Mouse (Mus musculus) MEL (cell line): ENCODE measurements around the gene Fndc3a.
A peak's percentile ranks its signal among the peaks of the same experiment; 100 is the strongest.

Experiments used
- CTCF ChIP-seq, 3 experiments: IDR thresholded peaks in 2 of 3; conservative IDR thresholded peaks in 1 of 3; 2 replicates each; pipeline ENCODE4 v1.5.1; 2011 to 2012; ENCODE audit warnings: low read length in 3 of 3, low read depth in 2 of 3, mild to moderate bottlenecking in 2 of 3, improper control_type of control experiment in 1 of 3, inconsistent platforms in 1 of 3, mixed read lengths in 1 of 3, moderate library complexity in 1 of 3; ENCODE audit not compliant: control insufficient read depth in 1 of 3, insufficient read depth in 1 of 3, poor library complexity in 1 of 3, severe bottlenecking in 1 of 3
- EP300 ChIP-seq, 2 experiments: IDR thresholded peaks; 2 replicates each; pipeline ENCODE4 v1.6.1; 2011; ENCODE audit warnings: improper control_type of control experiment in 2 of 2, low read length in 2 of 2, low read depth in 1 of 2, mild to moderate bottlenecking in 1 of 2
- HCFC1 ChIP-seq: IDR thresholded peaks from 2 replicates; pipeline ENCODE4 v1.6.1; 2012; ENCODE audit warnings: low read depth, mild to moderate bottlenecking, inconsistent platforms, low read length, improper control_type of control experiment, moderate library complexity
- KAT2A ChIP-seq: conservative IDR thresholded peaks from 2 replicates; pipeline ENCODE4 v1.6.1; 2012; ENCODE audit warnings: low read depth, low read length, improper control_type of control experiment, inconsistent platforms
- MAX ChIP-seq: IDR thresholded peaks from 2 replicates; pipeline ENCODE4 v1.6.1; 2011; ENCODE audit warnings: low read length, improper control_type of control experiment
- MYB ChIP-seq: IDR thresholded peaks from 2 replicates; pipeline ENCODE4 v1.6.1; 2011; ENCODE audit warnings: mild to moderate bottlenecking, low read depth, low read length, improper control_type of control experiment
- POLR2AphosphoS2 ChIP-seq: IDR thresholded peaks from 2 replicates; pipeline ENCODE4 v1.6.1; 2011; ENCODE audit warnings: low read length, improper control_type of control experiment
- RAD21 ChIP-seq: IDR thresholded peaks from 2 replicates; pipeline ENCODE4 v1.6.1; 2011; ENCODE audit warnings: mild to moderate bottlenecking, low read depth, low read length, improper control_type of control experiment
- SIN3A ChIP-seq: IDR thresholded peaks from 2 replicates; pipeline ENCODE4 v1.6.1; 2012; ENCODE audit warnings: low read length, improper control_type of control experiment, inconsistent platforms
- TCF12 ChIP-seq: IDR thresholded peaks from 2 replicates; pipeline ENCODE4 v1.6.1; 2014; ENCODE audit warnings: low read depth, mild to moderate bottlenecking, inconsistent platforms, low read length, improper control_type of control experiment, moderate library complexity
- USF1 ChIP-seq: IDR thresholded peaks from 2 replicates; pipeline ENCODE4 v1.6.1; 2014; ENCODE audit warnings: low read depth, mild to moderate bottlenecking, inconsistent platforms, low read length, improper control_type of control experiment, moderate library complexity
- ZKSCAN1 ChIP-seq: IDR thresholded peaks from 2 replicates; pipeline ENCODE4 v1.6.1; 2012; ENCODE audit warnings: low read depth, mild to moderate bottlenecking, inconsistent platforms, low read length, improper control_type of control experiment, moderate library complexity
- ZMIZ1 ChIP-seq: IDR thresholded peaks from 2 replicates; pipeline ENCODE4 v1.6.1; 2012; ENCODE audit warnings: low read depth, mild to moderate bottlenecking, inconsistent platforms, low read length, improper control_type of control experiment, moderate library complexity
- ZNF384 ChIP-seq: IDR thresholded peaks from 2 replicates; pipeline ENCODE4 v1.6.1; 2012; ENCODE audit warnings: low read depth, mild to moderate bottlenecking, inconsistent platforms, low read length, improper control_type of control experiment

GRCm38 (mm10) chr14:72649268-72649667 is 60.5 kb downstream of the Fndc3a start:
- TF ChIP-seq CTCF (IDR thresholded peaks at IDR 0.05 in 2 of 3, conservative IDR thresholded peaks at IDR 0.05 in 1 of 3; ENCODE audit: control insufficient read depth in 1 of 3, insufficient read depth in 1 of 3, low read depth in 2 of 3, low read length in 3 of 3, poor library complexity in 1 of 3, severe bottlenecking in 1 of 3) (no peak), RAD21 (no peak), MAX (no peak), KAT2A (no peak), ZMIZ1 (no peak), USF1 (no peak), EP300 (IDR thresholded peaks at IDR 0.05; ENCODE audit: low read depth in 1 of 2, low read length in 2 of 2) (peak; percentile 57 to 82), ZKSCAN1 (no peak), SIN3A (no peak), TCF12 (peak; percentile 78), ZNF384 (no peak), HCFC1 (no peak), POLR2AphosphoS2 (no peak), MYB (no peak)
